8 mouse cellular contexts compared by ENCODE assay signal in genomic region chr2:91646733-91647132, GRCm38 (mm10). TPM values are rescaled to one million over a fixed set of nuclear protein-coding genes. Genes with fewer than 3 reads are reported as not detected.
DNase-seq lines count a peak whose midpoint lies in the region; ATAC-seq and TF ChIP-seq lines count a peak whose summit lies in the region.

No protein-coding gene starts in this region.

- H3K9ac ChIP-seq in forebrain, postnatal 0 days = no peak overlapping the region
- no peak overlapping the region for H3K9ac ChIP-seq in forebrain, embryonic 13.5 days

- WGBS in forebrain, postnatal 0 days = 32% methylated on average over 1 of the region's 1 CpGs
- WGBS in forebrain, embryonic 13.5 days = 38% methylated on average over 1 of the region's 1 CpGs

- no peak overlapping the region for H3K4me3 ChIP-seq in forebrain, postnatal 0 days (ENCODE audit: low read depth, low read length)
- no peak overlapping the region for H3K4me3 ChIP-seq in forebrain, embryonic 13.5 days

- no peak overlapping the region for H3K4me2 ChIP-seq in forebrain, postnatal 0 days (ENCODE audit: low read depth)
- no peak overlapping the region for H3K4me2 ChIP-seq in forebrain, embryonic 13.5 days

- peaks cover 51% of the 10 kb centered on the region for H3K36me3 ChIP-seq in forebrain, postnatal 0 days (ENCODE audit: insufficient read depth)
- H3K36me3 ChIP-seq in forebrain, embryonic 13.5 days (ENCODE audit: poor library complexity, severe bottlenecking) = peaks cover 64% of the 10 kb centered on the region

- H3K4me1 ChIP-seq in forebrain, postnatal 0 days (ENCODE audit: insufficient read depth) = peaks cover 9% of the 10 kb centered on the region; the same call in 1 of the 2 replicates
- H3K4me1 ChIP-seq in forebrain, embryonic 13.5 days = peaks cover 23% of the 10 kb centered on the region

- DNase-seq in forebrain, postnatal 0 days = peak; percentile 73
- peak; percentile 61 to 75 for DNase-seq in right cerebral cortex, postnatal 10 days (ENCODE audit: low spot score in 2 of 2)
- DNase-seq in right cerebral cortex, adult 18-20 months = no peak
- DNase-seq in cerebellum, postnatal 25 days = peak; percentile 59 to 80
- peak; percentile 43 to 64 for DNase-seq in left cerebral cortex, adult 18-20 months (ENCODE audit: low spot score in 2 of 2)

- ATAC-seq in forebrain, postnatal 0 days = no peak
- ATAC-seq in forebrain, embryonic 13.5 days = no peak
- ATAC-seq in neutrophil, adult 5-6 weeks (ENCODE audit: extremely low read depth, insufficient number of reproducible peaks, low FRiP score, poor library complexity, severe bottlenecking) = peak; percentile 23; the same call in 1 of the 2 replicates
- ATAC-seq in erythroid progenitor cell, adult 5-6 weeks (replicated peaks; ENCODE audit: low FRiP score, poor library complexity, severe bottlenecking) = no peak

- H3K9me3 ChIP-seq in forebrain, postnatal 0 days (ENCODE audit: low read length) = no peaks in the 10 kb centered on the region
- no peaks in the 10 kb centered on the region for H3K9me3 ChIP-seq in forebrain, embryonic 13.5 days (replicated peaks)

- H3K27me3 ChIP-seq in forebrain, postnatal 0 days (ENCODE audit: insufficient read depth, low read length) = no peaks in the 10 kb centered on the region
- H3K27me3 ChIP-seq in forebrain, embryonic 13.5 days = no peaks in the 10 kb centered on the region

- no peak overlapping the region for H3K27ac ChIP-seq in forebrain, postnatal 0 days (ENCODE audit: low read depth, low read length)
- H3K27ac ChIP-seq in forebrain, embryonic 13.5 days = no peak overlapping the region

- peak; percentile 79 for TF ChIP-seq CTCF in forebrain, postnatal 0 days (IDR thresholded peaks at IDR 0.05; ENCODE audit: low read depth)

RNA-seq across cellular contexts. Expression of gene Zfp408, which starts 2.9 kb away (rescaled TPM):
- total RNA-seq in forebrain, postnatal 0 days (2014; rRNA removed) = 18.5 and 30.7 TPM in 2 replicates
- 6.2 and 8.7 TPM in 2 replicates for polyA plus RNA-seq in forebrain, postnatal 0 days (2015; fragmentation: Nextera tagmentation; extraction: Ambion mirVana)
- 13.0 and 14.6 TPM in 2 replicates for polyA plus RNA-seq in forebrain, embryonic 13.5 days (2015; fragmentation: Nextera tagmentation; extraction: Ambion mirVana)
- 10 to 100 TPM; 10.2 to 11.4 TPM for total RNA-seq in left cerebral cortex, adult 18-20 months (2021)
- 19.0 and 19.2 TPM in 2 replicates for total RNA-seq in neutrophil, adult 5-6 weeks (2017)
- 5.0 and 10.1 TPM in 2 replicates for total RNA-seq in erythroid progenitor cell, adult 5-6 weeks (2015; ENCODE audit: low replicate concordance)
- total RNA-seq in erythroid progenitor cell, adult 5-6 weeks (2017; ENCODE audit: low replicate concordance) = 1.1 and 3.6 TPM in 2 replicates

RNA-seq across cellular contexts. Expression of gene Arhgap1, which starts 2.9 kb away (rescaled TPM):
- total RNA-seq in forebrain, postnatal 0 days (2014; rRNA removed) = 81.5 and 104 TPM in 2 replicates
- 107 and 111 TPM in 2 replicates for polyA plus RNA-seq in forebrain, postnatal 0 days (2015; fragmentation: Nextera tagmentation; extraction: Ambion mirVana)
- polyA plus RNA-seq in forebrain, embryonic 13.5 days (2015; fragmentation: Nextera tagmentation; extraction: Ambion mirVana) = 69.0 and 76.0 TPM in 2 replicates
- total RNA-seq in left cerebral cortex, adult 18-20 months (2021) = 10 to 100 TPM; 67.0 to 67.9 TPM
- 75.8 and 91.2 TPM in 2 replicates for total RNA-seq in neutrophil, adult 5-6 weeks (2017)
- 20.2 and 52.0 TPM in 2 replicates for total RNA-seq in erythroid progenitor cell, adult 5-6 weeks (2015; ENCODE audit: low replicate concordance)
- 8.3 and 24.5 TPM in 2 replicates for total RNA-seq in erythroid progenitor cell, adult 5-6 weeks (2017; ENCODE audit: low replicate concordance)

RNA-seq across cellular contexts. Expression of gene F2, which starts 10.5 kb away (rescaled TPM):
- total RNA-seq in forebrain, postnatal 0 days (2014; rRNA removed) = 0.15 TPM in 1 of 2 replicates, not detected in the other
- polyA plus RNA-seq in forebrain, postnatal 0 days (2015; fragmentation: Nextera tagmentation; extraction: Ambion mirVana) = 0.14 TPM in 1 of 2 replicates, not detected in the other
- 0.10 and 0.43 TPM in 2 replicates for polyA plus RNA-seq in forebrain, embryonic 13.5 days (2015; fragmentation: Nextera tagmentation; extraction: Ambion mirVana)
- under 1 TPM in 1 of 2 experiments, not detected in 1; 0.14 TPM for total RNA-seq in left cerebral cortex, adult 18-20 months (2021)
- total RNA-seq in neutrophil, adult 5-6 weeks (2017) = 0.23 TPM in 1 of 2 replicates, not detected in the other
- not detected in 2 replicates for total RNA-seq in erythroid progenitor cell, adult 5-6 weeks (2015; ENCODE audit: low replicate concordance)
- 0.26 TPM in 1 of 2 replicates, not detected in the other for total RNA-seq in erythroid progenitor cell, adult 5-6 weeks (2017; ENCODE audit: low replicate concordance)
